Mouse (Mus musculus) left cerebral cortex, adult 11 months (tissue): ENCODE results near the gene Cyp8b1.

ENCODE experiments used
- DNase-seq: peaks from one replicate; pipeline ENCODE4 v3.0.0; 2022; ENCODE audit warnings: low spot score

Cyp8b1 gene

DNA sequence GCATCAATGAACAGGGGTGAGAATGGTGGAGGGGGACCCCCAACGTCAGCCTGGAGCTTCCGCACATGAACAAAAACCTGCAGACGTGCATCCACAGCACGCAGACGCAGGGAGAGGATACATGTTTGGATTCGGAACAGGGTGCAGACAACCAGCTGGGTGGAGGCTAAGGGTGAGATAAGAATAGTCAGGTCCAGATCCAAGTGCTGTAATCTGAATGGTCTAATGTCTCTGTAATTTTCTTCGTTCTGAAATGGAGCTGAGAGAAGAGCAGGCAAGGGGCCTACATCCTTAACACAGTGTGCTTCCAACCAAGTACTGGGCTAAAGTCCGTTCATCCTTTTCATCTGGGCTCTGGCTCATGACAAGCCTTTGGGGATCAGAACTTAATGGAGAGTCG lies 24.8 kb downstream of the Cyp8b1 start:
- DNase-seq, result no peak

DNA sequence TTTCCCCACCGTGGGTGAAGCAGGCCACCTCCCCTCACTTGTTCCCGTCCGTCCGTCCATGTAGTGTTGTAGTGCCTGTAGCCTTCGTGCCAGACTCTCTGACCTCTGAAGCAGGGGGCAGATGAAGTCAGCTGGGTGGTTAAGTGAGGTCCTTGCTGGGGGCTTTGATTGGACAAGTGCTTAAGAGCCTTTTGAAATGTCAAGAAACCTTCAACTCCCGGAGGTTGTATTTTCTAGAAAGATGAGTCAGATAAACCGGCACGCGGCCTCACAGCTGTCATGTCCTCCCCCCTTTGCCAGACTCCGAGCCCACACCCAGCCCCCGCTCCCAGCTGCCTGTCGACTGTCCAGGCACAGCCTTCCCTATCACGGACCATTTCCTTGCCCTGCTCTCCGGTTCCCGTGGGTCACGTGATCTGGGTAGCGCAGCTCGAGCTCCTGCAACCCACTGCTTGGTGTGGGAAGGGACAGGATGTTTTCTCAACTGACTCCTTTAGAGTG lies 25.6 kb downstream of the Cyp8b1 start:
- no peak for DNase-seq

GRCm38 (mm10) chr9:121889927-121890440 lies 26.1 kb downstream of the Cyp8b1 start:
- DNase-seq, result no peak

GRCm38 (mm10) chr9:121882015-121882457 lies 34.1 kb downstream of the Cyp8b1 start:
- DNase-seq, result no peak

GRCm38 (mm10) chr9:121881301-121881700 lies 34.8 kb downstream of the Cyp8b1 start:
- DNase-seq, result no peak

DNA sequence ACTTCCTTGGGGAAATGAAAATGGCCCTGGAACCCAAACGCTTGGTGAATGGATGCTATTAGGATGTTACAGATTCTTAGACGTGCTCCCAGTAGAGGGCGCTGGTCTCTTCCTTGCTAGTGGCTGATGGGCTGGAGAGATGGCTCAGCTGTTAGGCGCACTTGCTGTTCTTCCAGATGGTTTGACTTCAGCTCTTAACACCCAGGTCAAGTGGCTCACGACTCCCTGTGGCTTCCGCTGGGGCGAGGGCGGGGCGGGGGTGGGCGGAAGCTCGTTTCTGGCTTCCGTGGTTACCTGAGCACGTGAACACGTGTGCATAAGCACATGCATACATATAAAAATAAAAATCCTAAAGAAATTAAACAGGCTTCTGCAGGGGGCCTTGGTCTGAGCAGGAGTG lies 35.3 kb downstream of the Cyp8b1 start:
- DNase-seq, result peak; percentile 61

- peak; percentile 68 for DNase-seq
Measured at GRCm38 (mm10) chr9:121877052-121877740, 38.9 kb downstream of the Cyp8b1 start.

DNA sequence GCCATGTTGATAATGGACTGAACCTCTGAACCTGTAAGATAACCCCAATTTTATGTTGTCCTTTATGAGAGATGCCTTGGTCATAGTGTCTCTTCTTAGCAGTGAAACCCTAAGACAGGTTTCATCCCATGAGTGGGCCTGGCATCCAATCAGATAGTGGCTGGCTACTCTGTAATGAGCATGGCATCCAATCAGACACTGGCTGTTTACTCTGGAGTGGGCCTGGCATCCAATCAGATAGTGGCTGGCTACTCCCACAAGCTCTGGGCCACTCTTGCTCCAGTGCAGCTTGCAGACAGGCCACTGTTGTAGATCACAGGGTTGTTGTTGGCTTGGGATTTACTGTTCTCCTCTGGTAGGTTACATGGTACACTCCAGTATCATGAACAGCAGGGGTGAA lies 42.5 kb downstream of the Cyp8b1 start:
- DNase-seq, result no peak

DNA sequence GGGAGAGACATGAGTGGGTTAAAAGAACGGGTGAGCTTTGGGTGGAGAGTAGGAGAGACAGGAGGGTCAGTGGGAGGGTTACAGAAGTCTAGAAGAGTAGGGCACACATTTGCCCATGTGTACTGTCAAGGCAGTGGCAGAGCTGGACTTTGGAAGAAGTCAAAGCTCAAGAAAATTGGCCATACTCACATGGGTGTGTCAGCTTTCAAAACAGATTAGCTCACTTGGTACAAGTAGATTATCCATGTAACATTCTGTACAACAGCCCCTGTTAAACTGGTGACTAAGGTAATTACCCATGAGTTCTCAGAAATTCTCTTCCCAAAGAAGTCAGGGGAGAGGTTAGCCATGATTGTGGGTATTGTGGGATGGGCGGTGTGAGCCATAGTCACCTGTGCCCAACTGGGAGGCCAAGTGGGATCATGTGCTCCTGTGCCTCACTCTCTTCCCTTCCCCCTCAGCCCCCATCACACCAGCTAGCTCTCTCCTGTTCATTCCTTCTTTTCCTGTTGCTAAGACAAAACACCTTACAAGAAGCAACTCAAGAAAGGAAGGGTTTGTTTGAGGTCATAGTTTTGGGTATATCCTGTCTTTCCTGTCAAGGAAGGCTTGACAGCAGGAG lies 43.9 kb downstream of the Cyp8b1 start:
- DNase-seq, result no peak

- DNase-seq, result no peak
Measured at GRCm38 (mm10) chr9:121869973-121870515, 46.1 kb downstream of the Cyp8b1 start.

- DNase-seq, result no peak
Measured at GRCm38 (mm10) chr9:121869432-121869831, 46.7 kb downstream of the Cyp8b1 start.

DNA sequence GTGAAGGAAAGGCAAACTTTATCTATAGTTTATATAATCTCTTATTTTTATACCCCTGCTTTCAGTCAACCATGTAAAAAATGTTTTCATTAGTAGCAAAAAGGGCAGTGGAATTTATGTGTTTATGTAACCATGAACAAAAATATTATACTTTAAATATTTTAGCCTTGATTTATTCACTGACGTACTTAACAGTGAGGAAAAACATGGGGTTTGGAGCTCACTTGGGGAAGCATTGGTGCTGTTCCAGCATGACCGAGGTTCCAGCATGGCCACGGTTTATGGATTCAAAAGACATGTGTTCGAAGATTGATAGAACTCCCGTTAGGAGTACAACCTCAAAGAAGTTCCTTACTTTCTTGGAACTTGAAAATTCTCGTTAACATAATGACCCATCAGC lies 47.9 kb downstream of the Cyp8b1 start:
- no peak for DNase-seq

- no peak for DNase-seq
Measured at GRCm38 (mm10) chr9:121867632-121868031, 48.5 kb downstream of the Cyp8b1 start.

DNA sequence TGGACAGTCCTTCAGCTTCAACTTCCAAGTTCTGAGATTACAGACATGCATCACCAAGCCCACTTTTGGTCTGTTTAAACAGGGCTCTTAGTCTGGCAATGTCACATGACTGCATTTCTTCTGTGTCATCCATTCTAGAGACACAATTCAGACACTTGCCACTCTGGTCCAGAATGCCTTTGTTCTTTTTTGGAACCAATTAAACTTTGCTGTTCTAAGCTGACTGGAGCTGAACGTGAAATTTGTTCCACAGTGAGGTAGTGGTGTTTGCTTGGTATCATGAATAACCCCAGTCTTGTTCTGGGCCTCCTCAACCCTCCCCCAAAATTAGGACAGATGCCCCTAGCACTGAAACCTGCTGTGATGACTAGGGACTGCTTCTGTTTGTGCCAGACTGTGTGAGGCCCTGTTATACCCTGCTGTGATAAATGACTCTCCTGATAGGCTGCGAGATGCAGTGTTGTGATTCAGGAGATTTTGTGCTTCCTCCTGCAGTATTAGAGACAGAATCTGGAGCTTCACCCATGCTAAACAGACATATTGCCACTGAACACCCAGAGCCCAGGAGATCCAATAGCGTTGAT lies 50.6 kb downstream of the Cyp8b1 start:
- DNase-seq, result no peak

DNA sequence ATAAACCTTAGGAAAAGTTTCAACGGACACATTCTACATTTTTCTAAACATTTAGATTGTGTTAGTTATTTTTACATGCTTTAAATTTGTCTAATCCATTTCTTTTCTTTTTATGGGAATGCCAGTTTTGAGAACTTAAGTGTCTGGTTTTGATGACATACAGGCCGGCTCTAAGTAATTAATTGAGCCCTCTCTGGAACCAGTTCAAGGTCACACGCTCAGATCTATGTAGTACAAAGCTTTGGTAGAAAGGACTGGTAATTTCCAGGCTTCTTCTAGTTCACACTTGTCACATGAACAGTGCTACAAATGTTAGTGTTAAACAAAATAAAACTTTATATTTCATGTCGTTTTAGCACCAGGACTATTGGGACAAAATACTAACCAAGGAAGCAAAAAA lies 51.3 kb downstream of the Cyp8b1 start:
- no peak for DNase-seq
